Mouse (Mus musculus) small intestine, adult 2 months (tissue): Measurements from ENCODE around the gene Gm37240. TPM values are rescaled to one million over a fixed set of nuclear protein-coding genes. Genes with fewer than 3 reads are reported as not detected.

Source experiments
- H3K27ac ChIP-seq: fragments of 200-500 bp; 2 replicates; pipeline ENCODE4 v1.5.1; 2012; ENCODE audit warnings: low read depth, low read length, control low read depth, inconsistent platforms; ENCODE audit not compliant: insufficient read depth
- H3K27me3 ChIP-seq: fragments of 200-500 bp; 2 replicates; pipeline ENCODE4 v1.6.1; 2012; ENCODE audit warnings: mild to moderate bottlenecking, moderate library complexity, low read length, inconsistent platforms; ENCODE audit not compliant: control insufficient read depth, insufficient read depth
- H3K36me3 ChIP-seq: fragments of 200-500 bp; 2 replicates; pipeline ENCODE4 v1.6.1; 2012; ENCODE audit warnings: mild to moderate bottlenecking, low read length, control low read depth, inconsistent platforms; ENCODE audit not compliant: control insufficient read depth, insufficient read depth
- H3K4me1 ChIP-seq: fragments of 200-500 bp; 2 replicates; pipeline ENCODE4 v1.6.1; 2012; ENCODE audit warnings: low read length, inconsistent platforms, mixed read lengths; ENCODE audit not compliant: control insufficient read depth, insufficient read depth, insufficient read length
- H3K4me3 ChIP-seq: fragments of 200-500 bp; 2 replicates; pipeline ENCODE4 v1.5.1; 2012; ENCODE audit warnings: low read depth, mild to moderate bottlenecking, control low read depth, inconsistent platforms, low read length, moderate library complexity
- CTCF ChIP-seq: fragments of 200-500 bp; IDR thresholded peaks from 2 replicates; pipeline ENCODE4 v1.5.1; 2012; ENCODE audit warnings: low read depth, mild to moderate bottlenecking, control low read depth, inconsistent platforms, low read length, moderate library complexity, mixed read lengths; ENCODE audit not compliant: insufficient replicate concordance, insufficient read length; ENCODE audit errors: extremely low read depth
- POLR2A ChIP-seq: fragments of 200-500 bp; IDR thresholded peaks from 2 replicates; pipeline ENCODE4 v1.6.1; 2012; ENCODE audit warnings: low read depth, mild to moderate bottlenecking, control low read depth, inconsistent platforms, low read length, moderate library complexity
- WGBS: fragments of 180-500 bp; shearing (Covaris S2); methylation state at CpG from one replicate; pipeline ENCODE4 v1.1.7; 2018; 5-methylcytosine and 5-hydroxymethylcytosine counted together
- polyA plus RNA-seq: library from polyadenylated mRNA; depleted of rRNA; stranded (reverse); fragments of >200 nt; gene quantifications from 2 replicates; pipeline ENCODE4 v1.2.3, GENCODE M21; 2012

Gene Gm37240
- polyA plus RNA-seq, 1 experiment = 58.2 TPM

DNA sequence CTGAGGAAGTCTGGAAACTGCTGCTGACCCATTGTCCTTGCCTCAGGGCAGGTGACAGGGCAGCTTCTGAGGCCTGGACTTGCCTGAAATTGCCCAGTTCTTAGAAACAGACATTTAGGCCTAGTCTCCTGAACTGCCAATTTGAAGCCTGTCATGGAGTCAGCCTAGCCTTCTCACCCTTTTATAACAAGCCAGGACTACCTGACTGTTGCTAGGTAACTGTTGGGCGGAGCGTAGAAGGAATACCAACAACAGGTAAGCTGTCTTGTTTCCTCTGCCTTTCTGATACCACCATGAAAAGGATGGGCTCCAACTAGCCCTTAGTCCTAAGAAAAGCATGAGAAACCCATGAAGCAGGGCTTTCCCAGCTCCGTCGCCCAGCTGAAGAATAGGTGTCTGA is 570.0 kb downstream of the Gm37240 start:
- Histone ChIP-seq H3K4me1 (no peaks in the 10 kb centered on the region), H3K36me3 (no peaks in the 10 kb centered on the region), H3K27me3 (no peaks in the 10 kb centered on the region; the same call in 1 of the 2 replicates), H3K4me3 (no peak overlapping the region), H3K27ac (no peak overlapping the region)
- TF ChIP-seq CTCF (no peak), POLR2A (no peak)
- WGBS = 93% methylated on average over 4 of the region's 4 CpGs

DNA sequence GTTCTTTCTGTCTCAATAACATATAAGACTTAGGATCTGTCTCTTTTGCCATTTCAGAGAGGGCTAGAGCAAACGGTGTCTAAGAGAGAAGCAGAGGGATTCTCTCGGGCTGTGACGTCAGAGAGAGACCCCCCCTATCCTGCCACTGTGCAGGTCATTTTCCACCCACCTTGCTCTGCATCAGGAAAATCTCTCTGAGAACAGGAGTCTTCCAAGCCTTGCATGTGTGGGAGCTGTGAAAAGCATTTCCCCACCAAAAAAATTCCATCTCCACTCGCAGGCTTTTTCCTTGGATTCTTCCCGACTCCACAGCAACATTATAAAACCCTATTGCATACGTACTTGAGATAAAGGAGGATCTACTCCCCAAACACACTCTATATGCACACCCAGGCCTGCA is 572.4 kb downstream of the Gm37240 start:
- 80% methylated on average over 6 of the region's 6 CpGs for WGBS
- H3K27me3 ChIP-seq = peaks cover 2% of the 10 kb centered on the region; the same call in 1 of the 2 replicates
- H3K27ac ChIP-seq = no peak overlapping the region
- TF ChIP-seq CTCF (no peak), POLR2A (no peak)
- H3K36me3 ChIP-seq = no peaks in the 10 kb centered on the region
- H3K4me3 ChIP-seq = no peak overlapping the region
- no peaks in the 10 kb centered on the region for H3K4me1 ChIP-seq

DNA sequence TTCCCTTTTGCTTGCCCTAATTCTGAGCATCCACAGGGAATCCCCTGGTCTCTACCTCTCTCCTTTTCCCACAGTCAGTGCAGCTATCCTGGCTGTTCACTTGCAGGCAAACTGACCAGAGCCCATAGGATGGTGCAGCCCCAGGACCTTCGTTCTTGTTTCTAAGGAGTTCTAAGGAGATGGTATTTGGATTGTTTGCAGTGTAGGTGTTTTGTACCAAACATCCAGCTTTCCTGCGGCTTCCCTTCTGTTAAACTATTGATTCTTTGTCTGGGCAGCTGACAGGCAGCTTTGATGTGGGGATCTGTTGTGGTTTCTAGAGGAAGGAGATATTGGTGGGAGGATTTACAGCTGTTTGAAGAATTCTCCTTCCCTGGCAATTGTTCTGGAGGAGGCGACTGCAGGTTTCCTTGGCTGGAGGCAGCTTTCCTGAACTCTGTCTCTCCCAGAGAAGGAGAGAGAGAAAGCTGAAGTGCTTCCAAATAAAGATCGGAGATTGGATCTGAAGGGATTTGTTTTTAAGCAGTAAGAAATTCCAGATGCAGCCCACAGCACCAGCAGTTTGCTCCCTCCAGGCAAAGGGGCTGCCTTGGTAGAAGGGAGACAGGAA is 573.6 kb downstream of the Gm37240 start:
- WGBS = 22% methylated on average over 4 of the region's 4 CpGs
- no peaks in the 10 kb centered on the region for H3K4me1 ChIP-seq
- no peak overlapping the region for H3K4me3 ChIP-seq
- peaks cover 2% of the 10 kb centered on the region; the same call in 1 of the 2 replicates for H3K27me3 ChIP-seq
- H3K36me3 ChIP-seq = no peaks in the 10 kb centered on the region
- H3K27ac ChIP-seq = no peak overlapping the region
- TF ChIP-seq POLR2A (no peak), CTCF (no peak)

DNA sequence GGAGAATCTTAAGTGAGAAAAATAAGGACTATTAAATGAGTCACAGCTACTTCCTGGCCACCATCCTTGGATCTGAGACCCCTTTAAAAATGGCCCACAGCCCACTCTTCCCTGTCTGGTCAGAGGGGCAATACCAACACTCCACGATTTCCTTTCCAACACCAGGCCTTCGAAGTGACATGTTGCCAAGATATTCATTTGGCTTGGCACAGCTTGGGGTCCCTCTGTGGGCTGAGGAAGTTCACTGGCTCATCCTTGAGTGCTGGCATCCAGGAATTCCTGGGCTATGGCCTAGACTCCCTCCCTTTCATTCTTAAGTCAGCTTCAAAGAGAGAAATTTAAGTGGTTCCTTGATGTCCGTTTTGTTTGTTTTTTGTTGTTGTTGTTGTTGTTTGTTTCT is 576.1 kb downstream of the Gm37240 start:
- peaks cover 2% of the 10 kb centered on the region; the same call in 1 of the 2 replicates for H3K27me3 ChIP-seq
- H3K4me1 ChIP-seq = no peaks in the 10 kb centered on the region
- TF ChIP-seq POLR2A = no peak
- no peak for TF ChIP-seq CTCF
- 86% methylated on average over 3 of the region's 3 CpGs for WGBS
- H3K4me3 ChIP-seq = no peak overlapping the region
- H3K27ac ChIP-seq = no peak overlapping the region
- no peaks in the 10 kb centered on the region for H3K36me3 ChIP-seq

DNA sequence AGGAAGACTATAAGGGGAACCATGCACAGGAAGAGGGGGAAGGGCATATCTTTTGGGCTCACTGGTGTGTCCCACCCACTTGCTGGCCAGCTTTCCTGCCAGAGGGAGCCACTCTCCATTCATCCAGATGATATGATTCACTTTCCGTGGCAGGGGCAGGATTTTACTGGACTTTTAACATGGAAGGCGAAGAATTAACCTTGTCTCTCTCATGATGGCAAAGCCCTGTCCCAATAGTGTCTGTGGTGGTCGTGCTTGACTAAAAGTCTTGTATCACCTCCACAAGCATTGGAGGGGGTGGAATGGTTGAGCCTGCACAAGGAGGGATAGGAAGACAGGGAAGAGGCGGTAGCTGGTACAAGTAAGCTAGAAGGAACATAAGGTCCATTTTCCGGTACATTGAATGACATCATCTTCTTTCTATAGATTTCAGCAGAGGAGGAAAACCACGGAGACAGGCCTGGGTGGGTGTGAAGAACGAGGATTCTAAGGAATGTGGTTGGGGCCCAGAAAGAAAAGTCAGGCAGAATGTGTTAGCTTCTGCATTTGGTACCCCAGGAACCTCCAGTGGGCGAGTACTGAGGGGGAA is 576.8 kb downstream of the Gm37240 start:
- H3K27ac ChIP-seq = no peak overlapping the region
- no peaks in the 10 kb centered on the region for H3K4me1 ChIP-seq
- WGBS = 71% methylated on average over 8 of the region's 8 CpGs
- TF ChIP-seq CTCF (no peak), POLR2A (no peak)
- H3K4me3 ChIP-seq = no peak overlapping the region
- peaks cover 2% of the 10 kb centered on the region; the same call in 1 of the 2 replicates for H3K27me3 ChIP-seq
- H3K36me3 ChIP-seq = no peaks in the 10 kb centered on the region

DNA sequence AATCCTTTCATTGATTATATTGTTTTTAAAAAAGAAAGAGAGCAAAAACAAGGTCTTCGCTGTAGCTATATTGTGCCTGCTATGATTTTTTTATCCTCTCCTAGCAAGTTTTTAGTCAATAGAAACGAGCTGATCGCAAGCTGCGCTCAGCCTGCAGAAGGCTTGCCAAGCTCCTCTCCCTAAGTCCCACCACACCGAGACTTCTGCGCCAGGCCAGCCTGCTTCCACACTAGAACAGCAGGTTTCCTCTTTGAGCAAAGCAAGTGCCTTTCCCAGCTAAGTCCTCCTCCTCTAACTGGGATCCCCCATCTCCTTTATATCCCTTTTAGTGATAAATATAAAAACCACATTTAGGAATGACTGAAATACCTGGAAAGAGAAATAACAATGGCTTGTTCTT is 578.1 kb downstream of the Gm37240 start:
- no peaks in the 10 kb centered on the region for H3K4me1 ChIP-seq
- TF ChIP-seq CTCF (no peak), POLR2A (no peak)
- H3K36me3 ChIP-seq = no peaks in the 10 kb centered on the region
- peaks cover 2% of the 10 kb centered on the region; the same call in 1 of the 2 replicates for H3K27me3 ChIP-seq
- H3K27ac ChIP-seq = no peak overlapping the region
- 82% methylated on average over 6 of the region's 6 CpGs for WGBS
- H3K4me3 ChIP-seq = no peak overlapping the region

DNA sequence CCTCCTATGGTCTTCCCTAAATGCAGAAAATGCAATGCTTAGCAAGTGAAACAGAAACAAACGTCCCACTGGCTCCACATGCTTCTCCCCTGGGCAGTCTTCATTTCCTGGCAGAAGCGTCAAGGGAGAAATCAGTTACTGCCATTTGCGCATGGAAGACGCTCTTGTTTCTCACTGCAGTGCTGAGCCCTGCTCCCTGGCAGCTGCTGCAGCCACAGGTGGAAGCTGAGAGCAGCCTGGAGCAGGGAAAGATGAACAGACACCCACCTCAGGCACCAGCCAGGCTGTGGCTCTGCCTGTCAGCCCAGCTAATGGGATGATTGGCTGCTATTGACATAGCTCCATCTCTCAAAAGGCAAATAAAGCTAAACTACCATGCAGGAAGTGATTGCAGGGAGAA is 578.6 kb downstream of the Gm37240 start:
- H3K4me3 ChIP-seq = no peak overlapping the region
- H3K27ac ChIP-seq = no peak overlapping the region
- WGBS = 56% methylated on average over 4 of the region's 4 CpGs
- peaks cover 2% of the 10 kb centered on the region; the same call in 1 of the 2 replicates for H3K27me3 ChIP-seq
- no peak for TF ChIP-seq POLR2A
- no peak for TF ChIP-seq CTCF
- no peaks in the 10 kb centered on the region for H3K4me1 ChIP-seq
- no peaks in the 10 kb centered on the region for H3K36me3 ChIP-seq
